Mouse (Mus musculus) embryonic facial prominence, embryonic 10.5 days (tissue): ENCODE results near the gene Cacna1g. TPM values are rescaled to one million over a fixed set of nuclear protein-coding genes. Genes with fewer than 3 reads are reported as not detected.

ENCODE experiments used
- DNase-seq: peaks from one replicate; pipeline ENCODE4 v3.0.0-alpha.2; 2017; ENCODE audit warnings: low spot score
- H3K27ac ChIP-seq: fragments of 300-500 bp; sonication (generic); replicated peaks from 2 replicates; pipeline ENCODE4 v1.5.1; 2016; ENCODE audit warnings: mild to moderate bottlenecking
- H3K27me3 ChIP-seq: fragments of 300-500 bp; sonication (generic); replicated peaks from 2 replicates; pipeline ENCODE4 v1.6.1; 2016; ENCODE audit warnings: low read depth, mild to moderate bottlenecking; ENCODE audit not compliant: poor library complexity, severe bottlenecking
- H3K36me3 ChIP-seq: fragments of 300-500 bp; sonication (generic); replicated peaks from 2 replicates; pipeline ENCODE4 v1.6.1; 2016; ENCODE audit warnings: mild to moderate bottlenecking, moderate library complexity
- H3K4me1 ChIP-seq: fragments of 300-500 bp; sonication (generic); 2 replicates; pipeline ENCODE4 v1.6.1; 2016
- H3K4me3 ChIP-seq: fragments of 300-500 bp; sonication (generic); 2 replicates; pipeline ENCODE4 v1.5.1; 2016; ENCODE audit warnings: mild to moderate bottlenecking, moderate library complexity
- H3K9me3 ChIP-seq: fragments of 300-500 bp; sonication (generic); 2 replicates; pipeline ENCODE4 v1.6.1; 2016; ENCODE audit warnings: mild to moderate bottlenecking
- WGBS: fragments of 180-500 bp; shearing (Covaris S2); methylation state at CpG from one replicate; pipeline ENCODE4 v1.1.7; 2016; 5-methylcytosine and 5-hydroxymethylcytosine counted together
- polyA plus RNA-seq: library from polyadenylated mRNA; unstranded; fragments of >200 nt; fragmentation: Nextera tagmentation; extraction: Ambion mirVana; gene quantifications from 2 replicates; pipeline ENCODE4 v1.2.1, GENCODE M21; 2016

Gene Cacna1g
- 6.5 and 13.5 TPM in 2 replicates for polyA plus RNA-seq

DNA sequence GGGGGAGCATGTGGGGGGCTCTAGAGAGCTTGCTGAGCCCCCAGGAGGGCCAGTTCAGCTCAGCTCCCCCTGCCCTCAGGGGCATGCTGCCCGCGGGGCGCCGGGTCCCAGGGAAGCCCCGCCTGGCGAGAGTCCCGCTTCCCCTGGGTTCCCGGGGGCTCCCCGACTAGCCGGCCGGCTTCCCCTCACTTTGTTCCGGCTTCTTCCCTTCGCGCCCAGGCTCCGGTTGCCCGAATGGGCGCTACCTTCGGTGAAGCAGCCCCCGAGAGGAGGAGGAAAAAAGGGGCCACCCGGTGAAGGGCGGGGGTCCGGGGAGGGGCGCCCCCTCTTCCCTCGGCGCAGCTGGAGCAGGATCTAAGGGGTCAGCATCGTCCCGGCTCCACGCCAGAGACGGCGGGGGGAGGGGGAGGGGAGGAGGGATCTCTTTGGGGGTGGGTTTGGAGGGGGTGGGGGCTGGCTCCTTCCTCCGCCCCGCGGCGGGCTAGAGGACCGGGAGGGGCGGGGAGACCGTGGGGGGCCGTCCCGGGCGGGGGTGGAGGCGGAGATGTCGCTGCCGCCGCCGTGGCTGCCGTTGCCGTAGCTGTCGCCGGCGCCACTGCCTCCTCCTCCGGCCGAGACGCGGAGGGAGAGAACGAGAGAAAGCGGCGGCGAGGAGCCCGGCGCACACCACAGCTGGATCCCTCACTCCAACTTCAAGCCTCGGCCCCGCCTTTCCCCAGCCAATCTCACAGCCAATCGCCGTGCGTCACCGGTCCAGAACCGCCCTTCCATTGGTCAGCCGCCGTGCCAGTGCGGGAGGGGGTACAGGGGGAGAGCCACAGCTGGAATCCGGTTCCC, at the start of gene Cacna1g:
TSS of gene Cacna1g (minus strand) at position 492 of the 837 bp plus-strand sequence.
- under 1% methylated on average over 48 of the region's 71 CpGs for WGBS
- H3K4me3 ChIP-seq = peak within 1 kb of the TSS; percentile 82
- H3K27me3 ChIP-seq = peaks cover 91% of the 10 kb centered on the region
- peaks cover 82% of the 10 kb centered on the region for H3K4me1 ChIP-seq
- H3K36me3 ChIP-seq = no peaks in the 10 kb centered on the region
- H3K9me3 ChIP-seq = no peaks in the 10 kb centered on the region
- peak; percentile 94 for DNase-seq
- H3K27ac ChIP-seq = peak within 1 kb of the TSS; percentile 91

DNA sequence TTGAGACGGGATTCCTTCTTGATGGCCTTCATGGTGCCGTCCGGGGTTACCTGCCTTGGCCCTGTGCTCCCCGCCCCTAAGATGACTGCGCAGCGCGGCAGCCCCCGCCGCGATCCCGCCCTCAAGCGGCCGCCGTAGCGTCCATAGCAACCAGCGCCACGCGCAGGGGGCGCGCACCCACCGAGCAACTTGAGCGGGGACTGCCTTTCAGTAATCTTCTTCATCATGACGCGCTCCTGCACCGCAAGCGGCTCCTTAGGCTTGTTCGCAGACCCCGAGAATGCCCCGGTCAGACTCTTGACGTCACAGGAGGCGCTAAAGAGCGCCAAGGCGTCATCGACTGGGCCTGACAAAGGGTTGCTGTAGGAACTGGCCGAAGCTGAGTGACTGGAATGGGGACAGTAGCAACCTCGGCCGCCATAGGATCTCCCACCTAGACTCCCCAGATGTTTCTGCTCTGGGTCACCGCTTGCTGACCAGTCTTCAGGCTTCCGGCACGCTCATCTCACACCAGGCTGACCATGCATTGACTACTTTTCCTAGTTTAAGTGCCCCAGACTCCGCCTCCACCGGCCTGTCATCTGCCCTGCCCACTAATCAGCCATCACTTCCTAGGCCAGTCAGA, 47.3 kb upstream of the Cacna1g start, which contains the start of gene Mycbpap:
TSS of gene Mycbpap (minus strand) at position 524 of the 625 bp plus-strand sequence.
- WGBS = under 1% methylated on average over 42 of the region's 42 CpGs
- no peaks in the 10 kb centered on the region for H3K9me3 ChIP-seq
- peak; percentile 80 for DNase-seq
- peaks cover 12% of the 10 kb centered on the region; the same call in 1 of the 2 replicates for H3K27me3 ChIP-seq
- peak within 1 kb of the TSS; percentile 86 for H3K27ac ChIP-seq
- H3K36me3 ChIP-seq = no peaks in the 10 kb centered on the region
- peak within 1 kb of the TSS; percentile 67 for H3K4me3 ChIP-seq
- peaks cover 44% of the 10 kb centered on the region for H3K4me1 ChIP-seq

DNA sequence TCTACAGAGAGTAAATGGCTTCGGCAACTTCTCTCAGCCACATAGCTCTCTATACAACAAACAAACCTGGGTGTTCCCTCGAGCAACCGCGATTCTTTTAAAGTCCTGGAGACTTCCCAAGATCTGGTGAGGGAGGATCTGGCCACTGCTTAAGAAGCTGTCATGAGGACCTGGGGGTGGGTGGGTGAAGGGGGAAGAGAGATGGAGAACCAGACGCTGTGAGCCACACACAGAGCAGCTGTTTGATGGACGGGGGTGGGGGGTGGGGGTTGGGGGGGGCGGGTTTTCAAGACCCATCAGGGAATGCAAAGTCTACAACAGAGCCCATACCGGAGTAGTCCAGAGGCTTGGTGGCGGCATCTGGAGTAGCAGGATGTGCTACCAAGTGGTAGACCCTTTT, 39.5 kb upstream of the Cacna1g start:
- no peaks in the 10 kb centered on the region for H3K36me3 ChIP-seq
- DNase-seq = no peak
- 0 out of 2 replicates have a peak, but pooled peaks cover 2% of the 10 kb centered on the region for H3K9me3 ChIP-seq
- peaks cover 9% of the 10 kb centered on the region; the same call in 1 of the 2 replicates for H3K4me1 ChIP-seq
- H3K4me3 ChIP-seq = no peak overlapping the region
- H3K27ac ChIP-seq = no peak overlapping the region
- WGBS = 69% methylated on average over 9 of the region's 9 CpGs
- H3K27me3 ChIP-seq = no peaks in the 10 kb centered on the region

DNA sequence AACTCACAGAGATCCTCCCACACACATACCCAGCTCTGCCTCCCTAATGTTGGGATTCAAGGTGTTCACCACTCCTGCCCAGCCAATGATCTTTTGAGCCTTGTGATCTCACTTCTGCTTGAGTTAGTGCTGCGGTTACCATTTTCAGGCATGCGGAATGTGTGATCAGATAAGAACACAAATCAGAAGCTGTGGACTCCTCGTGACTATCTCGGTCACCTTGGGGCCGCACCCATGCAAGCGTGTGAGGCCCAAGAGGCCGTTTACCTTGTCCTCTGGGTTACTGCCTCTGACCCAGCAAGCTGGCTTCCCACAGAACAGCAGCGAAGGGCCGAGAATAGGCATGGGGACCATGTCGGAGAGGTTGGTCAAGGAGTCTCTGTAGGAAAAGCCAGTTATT, 35.0 kb upstream of the Cacna1g start:
- 93% methylated on average over 10 of the region's 10 CpGs for WGBS
- no peak for DNase-seq
- H3K27ac ChIP-seq = no peak overlapping the region
- H3K27me3 ChIP-seq = no peaks in the 10 kb centered on the region
- no peaks in the 10 kb centered on the region for H3K36me3 ChIP-seq
- no peak overlapping the region for H3K4me3 ChIP-seq
- H3K9me3 ChIP-seq = 0 out of 2 replicates have a peak, but pooled peaks cover 2% of the 10 kb centered on the region
- H3K4me1 ChIP-seq = peaks cover 8% of the 10 kb centered on the region; the same call in 1 of the 2 replicates

DNA sequence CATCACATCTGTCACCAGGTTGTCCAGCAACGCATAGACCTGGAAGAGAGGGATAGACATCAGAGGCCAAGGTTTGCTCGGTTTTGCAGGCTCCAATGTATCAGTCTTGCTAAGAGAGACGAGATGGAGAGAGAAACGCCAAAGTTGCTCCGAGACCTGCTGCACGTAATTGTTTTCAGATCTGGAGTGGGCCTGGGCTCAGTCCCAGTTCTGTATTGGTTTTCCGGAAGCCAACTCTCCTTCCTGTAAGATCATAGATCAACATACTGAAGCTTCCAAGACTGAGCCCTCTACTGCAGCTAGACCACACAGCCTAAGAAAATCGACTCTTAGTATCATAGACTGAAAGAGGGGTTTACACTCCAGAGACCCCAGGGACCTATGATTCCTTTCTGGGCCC, 27.5 kb upstream of the Cacna1g start:
- 85% methylated on average over 8 of the region's 8 CpGs for WGBS
- Histone ChIP-seq H3K27ac (no peak overlapping the region), H3K27me3 (peaks cover 64% of the 10 kb centered on the region), H3K36me3 (no peaks in the 10 kb centered on the region), H3K4me3 (no peak overlapping the region), H3K4me1 (peaks cover 42% of the 10 kb centered on the region), H3K9me3 (no peaks in the 10 kb centered on the region)
- no peak for DNase-seq

DNA sequence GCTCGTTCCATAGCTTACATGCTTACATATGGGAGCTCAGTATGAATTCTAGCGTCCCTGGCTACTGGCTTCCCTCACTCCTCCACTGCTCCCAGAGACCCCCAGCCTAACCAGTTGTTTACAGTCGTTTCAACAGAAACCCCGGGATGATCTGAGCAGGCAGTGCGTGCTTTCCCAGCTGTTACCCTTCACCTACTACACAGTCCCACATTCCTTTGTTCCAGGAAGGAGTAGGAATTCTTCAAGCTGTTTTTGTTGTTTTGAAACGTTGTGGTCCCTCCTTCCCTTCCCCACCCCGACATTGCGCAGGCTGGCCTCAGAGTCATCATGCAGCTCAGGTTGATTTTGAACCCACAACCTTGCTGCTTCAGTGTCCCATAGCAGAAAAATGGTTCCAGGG, 26.4 kb upstream of the Cacna1g start:
- Histone ChIP-seq H3K9me3 (no peaks in the 10 kb centered on the region), H3K4me3 (peak overlapping the region; percentile 60), H3K27ac (peak overlapping the region; percentile 81), H3K36me3 (no peaks in the 10 kb centered on the region), H3K27me3 (peaks cover 73% of the 10 kb centered on the region), H3K4me1 (peaks cover 43% of the 10 kb centered on the region)
- 22% methylated on average over 8 of the region's 8 CpGs for WGBS
- DNase-seq = no peak

DNA sequence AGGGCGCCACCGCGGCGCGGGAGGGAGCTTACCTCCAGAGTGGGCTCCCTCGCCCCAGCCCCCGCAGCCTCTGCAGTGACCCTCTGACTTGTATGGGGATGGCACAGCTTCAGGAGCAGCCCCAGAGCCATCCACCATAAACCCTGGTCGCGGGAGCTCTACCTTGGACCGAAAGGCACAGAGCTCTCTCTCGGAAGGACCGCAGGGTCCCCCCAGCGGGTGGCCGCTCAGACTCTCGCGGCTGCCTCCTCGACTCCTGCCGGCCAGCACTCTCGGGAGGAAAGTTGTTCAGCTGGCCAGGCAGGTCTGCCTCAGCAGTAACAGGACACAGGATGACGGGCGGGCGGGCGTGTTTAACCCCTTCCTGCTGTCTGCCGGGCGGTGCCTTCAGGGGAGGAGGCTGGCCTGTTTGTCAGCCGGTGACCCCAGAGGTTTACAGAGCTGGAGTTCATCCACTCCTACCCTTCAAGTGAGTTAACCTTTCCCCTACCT, 25.7 kb upstream of the Cacna1g start, which contains the start of gene Epn3:
TSS of gene Epn3 (minus strand) at position 314 of the 492 bp plus-strand sequence.
- H3K36me3 ChIP-seq = no peaks in the 10 kb centered on the region
- H3K9me3 ChIP-seq = no peaks in the 10 kb centered on the region
- H3K4me3 ChIP-seq = peak within 1 kb of the TSS; percentile 60
- under 1% methylated on average over 26 of the region's 26 CpGs for WGBS
- peak within 1 kb of the TSS; percentile 81 for H3K27ac ChIP-seq
- peak; percentile 84 for DNase-seq
- H3K27me3 ChIP-seq = peaks cover 80% of the 10 kb centered on the region
- peaks cover 49% of the 10 kb centered on the region for H3K4me1 ChIP-seq

DNA sequence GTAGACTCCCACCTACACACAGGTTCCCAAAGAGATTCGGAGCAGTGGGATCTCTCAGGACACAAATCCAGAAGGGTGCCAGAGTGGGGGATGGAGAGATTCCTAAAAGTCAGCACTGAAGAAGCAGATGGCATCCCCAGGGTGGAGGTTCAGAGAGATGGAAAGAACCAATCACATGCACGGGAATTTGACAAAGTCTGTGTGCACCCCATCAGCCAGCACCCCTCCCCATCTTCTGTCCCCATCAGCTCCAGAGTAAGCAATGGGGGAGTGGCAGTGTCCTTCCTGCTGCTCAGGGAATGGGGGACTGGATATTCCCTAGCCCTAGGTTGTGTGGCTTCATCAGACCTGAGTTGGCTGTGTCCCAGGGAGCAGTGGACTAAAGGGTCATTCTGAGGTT, 25.0 kb upstream of the Cacna1g start:
- no peaks in the 10 kb centered on the region for H3K9me3 ChIP-seq
- H3K27me3 ChIP-seq = peaks cover 87% of the 10 kb centered on the region
- DNase-seq = no peak
- WGBS = 6% methylated on average over 2 of the region's 2 CpGs
- no peaks in the 10 kb centered on the region for H3K36me3 ChIP-seq
- peaks cover 49% of the 10 kb centered on the region for H3K4me1 ChIP-seq
- peak overlapping the region; percentile 81 for H3K27ac ChIP-seq
- peak overlapping the region; percentile 60 for H3K4me3 ChIP-seq

DNA sequence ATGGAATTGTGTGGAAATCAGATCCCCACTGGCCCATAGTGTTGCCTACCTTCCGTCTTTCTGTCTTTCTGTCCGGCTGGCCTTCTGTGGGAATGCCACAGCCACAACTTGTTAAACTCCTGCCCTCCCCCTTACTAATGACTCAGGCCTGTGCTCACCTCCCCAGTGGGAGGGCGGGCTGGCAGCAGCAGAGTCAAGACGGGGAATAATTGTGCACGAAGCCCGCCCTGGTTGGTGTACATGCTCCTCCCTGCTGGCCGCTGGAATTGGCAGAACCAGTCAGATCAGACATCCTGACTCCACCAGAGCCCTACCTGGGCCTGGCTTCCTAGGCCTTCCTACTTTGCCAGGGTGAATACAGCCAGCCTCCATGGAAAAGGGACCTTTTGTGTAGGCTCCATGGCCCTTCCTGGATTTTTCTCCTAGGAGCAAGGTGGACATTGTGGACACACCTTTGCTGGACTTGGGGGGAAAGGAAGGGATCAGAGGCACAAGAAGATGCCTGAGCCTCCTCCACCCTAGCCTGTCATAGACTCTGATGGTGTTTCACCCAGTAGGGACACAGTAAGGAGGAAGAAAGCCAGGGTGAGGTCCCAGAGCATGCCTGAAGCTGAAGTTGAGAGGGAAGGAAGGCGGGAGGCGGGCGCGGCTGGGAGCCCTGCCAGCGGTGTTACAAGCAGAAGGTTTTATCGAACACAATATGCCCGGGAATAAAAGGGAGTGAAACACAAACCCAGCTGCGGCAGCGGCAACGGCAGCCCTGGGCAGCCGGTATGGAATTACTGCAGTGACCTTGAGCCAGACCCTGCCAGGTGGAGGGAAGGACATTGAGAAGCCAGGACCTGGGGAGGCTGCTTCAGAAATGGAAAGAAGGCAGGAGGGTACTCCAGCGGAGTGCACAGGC, 24.3 kb upstream of the Cacna1g start:
- no peaks in the 10 kb centered on the region for H3K9me3 ChIP-seq
- peak; percentile 58 for DNase-seq
- H3K4me1 ChIP-seq = peaks cover 49% of the 10 kb centered on the region
- WGBS = 19% methylated on average over 19 of the region's 19 CpGs
- H3K27ac ChIP-seq = peak overlapping the region; percentile 81
- H3K36me3 ChIP-seq = no peaks in the 10 kb centered on the region
- H3K27me3 ChIP-seq = peaks cover 93% of the 10 kb centered on the region
- H3K4me3 ChIP-seq = peak overlapping the region; percentile 60

DNA sequence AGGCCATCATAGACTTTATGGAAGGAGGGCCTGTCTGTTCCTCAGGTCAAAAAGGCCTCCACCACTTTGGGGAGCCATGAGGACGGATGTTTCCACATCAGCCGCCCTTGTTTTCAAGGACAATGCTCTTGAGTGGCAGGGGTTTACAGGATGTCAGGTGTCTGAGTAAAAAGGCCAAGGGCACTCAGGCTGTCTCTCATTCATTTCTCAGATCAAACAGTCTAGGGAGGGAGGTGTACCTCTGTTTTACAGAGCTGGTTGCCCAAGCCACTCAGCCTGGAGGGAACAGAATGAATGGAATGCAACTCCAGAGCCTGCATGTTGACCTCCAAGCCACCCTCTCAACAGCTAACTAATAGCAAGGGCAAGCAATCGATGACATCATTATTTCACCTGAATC, 21.4 kb upstream of the Cacna1g start:
- Histone ChIP-seq H3K9me3 (no peaks in the 10 kb centered on the region), H3K36me3 (no peaks in the 10 kb centered on the region), H3K4me1 (peaks cover 58% of the 10 kb centered on the region), H3K27ac (no peak overlapping the region), H3K4me3 (no peak overlapping the region), H3K27me3 (peaks cover 98% of the 10 kb centered on the region)
- DNase-seq = no peak
- 78% methylated on average over 3 of the region's 3 CpGs for WGBS

DNA sequence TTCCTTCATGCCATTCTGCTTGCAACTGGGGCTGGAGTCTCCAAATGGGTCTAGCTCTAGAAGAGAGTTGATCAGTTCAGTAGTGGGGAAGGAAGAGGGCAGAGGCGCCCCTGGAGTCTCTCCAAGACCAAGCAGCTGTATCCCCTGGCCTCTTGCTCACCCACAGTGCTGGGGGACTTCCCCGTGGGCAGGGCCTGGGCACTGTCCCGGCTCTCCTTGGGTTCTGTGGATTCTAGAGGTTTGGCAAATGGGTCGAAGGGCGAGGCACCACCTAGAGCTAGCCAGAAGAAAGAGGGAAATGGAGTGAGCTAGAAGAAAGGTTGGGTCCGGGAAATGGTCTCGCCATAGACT, 17.7 kb upstream of the Cacna1g start:
- WGBS = 68% methylated on average over 7 of the region's 7 CpGs
- Histone ChIP-seq H3K36me3 (no peaks in the 10 kb centered on the region), H3K4me1 (peaks cover 41% of the 10 kb centered on the region), H3K4me3 (peak overlapping the region; percentile 67), H3K27me3 (peaks cover 96% of the 10 kb centered on the region), H3K27ac (peak overlapping the region; percentile 81; the same call in 1 of the 2 replicates), H3K9me3 (no peaks in the 10 kb centered on the region)
- DNase-seq = no peak
